Mouse (Mus musculus): ENCODE measurements around the gene Mmgt2.
"Not testable (repeated sequence)": the region's sequence is repeated elsewhere in the genome, so short reads cannot be mapped to it uniquely, and the experiment has no call there.

The Mmgt2 gene

DNA sequence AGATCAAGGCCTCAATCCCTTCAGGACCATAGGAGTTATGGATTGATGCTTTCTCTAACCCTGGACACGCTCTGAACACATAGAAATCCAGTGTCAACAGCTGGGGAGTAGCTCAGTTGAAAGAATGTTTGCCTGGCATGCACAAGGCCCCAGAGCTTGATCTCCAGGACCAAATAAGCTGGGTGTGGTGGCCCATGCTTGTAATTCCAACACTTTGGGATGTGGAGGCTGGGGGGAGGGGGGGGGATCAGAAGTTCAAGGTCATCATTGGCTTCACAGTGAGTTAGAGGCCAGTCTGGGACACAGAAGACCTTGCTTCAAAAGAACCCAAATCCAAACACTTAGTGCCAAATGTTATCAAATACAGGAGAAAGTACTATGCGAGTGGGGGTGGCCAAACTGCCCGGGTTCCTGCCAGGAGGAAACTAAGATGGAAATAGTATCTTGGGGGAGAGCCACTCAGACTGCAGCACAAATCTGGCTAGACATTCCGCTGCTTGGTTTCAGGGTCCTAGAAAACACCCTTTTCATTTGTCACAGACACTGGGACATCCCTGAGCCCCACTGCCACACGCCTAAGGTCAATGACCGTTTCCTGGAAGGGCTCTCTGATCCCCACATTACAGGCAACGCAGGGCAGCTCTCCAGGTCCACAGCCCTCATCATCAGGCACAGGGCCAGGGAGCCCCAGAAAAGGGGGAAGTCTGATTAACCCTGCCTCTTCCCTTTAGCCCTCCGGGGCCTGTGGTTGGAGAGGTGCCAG, 2.6 kb upstream of the Mmgt2 start:
- peak; percentile 58 for DNase-seq

DNA sequence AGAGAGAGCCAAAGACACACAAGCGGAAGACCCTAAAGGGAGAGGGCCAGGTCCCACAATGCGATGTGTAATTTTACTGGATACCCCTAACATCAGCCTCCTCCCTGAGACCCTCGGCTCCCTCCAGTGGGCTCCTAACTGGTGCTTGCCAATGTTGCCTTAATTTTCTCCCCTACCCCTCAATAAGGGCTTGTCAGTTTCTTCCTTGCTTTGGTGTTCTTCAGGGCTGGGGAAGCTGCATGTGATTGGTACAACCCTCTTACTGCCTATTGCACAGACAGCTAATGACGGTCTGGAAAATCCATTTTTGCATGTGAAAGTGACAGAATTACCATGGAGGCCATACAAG, 2.0 kb upstream of the Mmgt2 start:
- no peak for DNase-seq

DNA sequence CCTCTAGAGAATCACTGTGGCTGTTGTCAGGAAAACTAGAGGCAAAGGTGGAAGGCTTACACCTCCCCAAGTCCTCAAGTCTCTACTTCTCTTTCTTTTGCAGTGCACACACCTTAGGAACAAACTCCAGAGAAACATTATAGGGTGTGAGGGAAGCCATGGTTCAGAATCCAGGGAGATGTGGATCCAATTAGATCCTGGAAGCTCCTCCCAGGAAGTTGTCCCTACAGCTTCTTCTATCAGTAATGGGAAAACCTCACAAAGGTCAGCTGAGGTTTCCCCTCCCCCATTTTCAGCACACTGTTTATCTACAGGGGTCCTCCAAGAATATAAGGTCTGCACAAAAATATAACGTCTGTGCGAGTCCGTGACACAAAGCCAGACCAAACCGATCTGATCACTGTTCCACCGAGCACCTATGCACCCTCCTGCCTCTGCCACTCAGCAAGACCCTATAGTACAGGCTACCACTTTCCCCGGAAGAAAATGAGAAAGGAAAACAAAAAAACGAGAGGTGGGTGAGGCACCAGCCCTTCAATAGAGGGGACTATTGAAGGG, 1.4 kb upstream of the Mmgt2 start:
- no peak for DNase-seq

DNA sequence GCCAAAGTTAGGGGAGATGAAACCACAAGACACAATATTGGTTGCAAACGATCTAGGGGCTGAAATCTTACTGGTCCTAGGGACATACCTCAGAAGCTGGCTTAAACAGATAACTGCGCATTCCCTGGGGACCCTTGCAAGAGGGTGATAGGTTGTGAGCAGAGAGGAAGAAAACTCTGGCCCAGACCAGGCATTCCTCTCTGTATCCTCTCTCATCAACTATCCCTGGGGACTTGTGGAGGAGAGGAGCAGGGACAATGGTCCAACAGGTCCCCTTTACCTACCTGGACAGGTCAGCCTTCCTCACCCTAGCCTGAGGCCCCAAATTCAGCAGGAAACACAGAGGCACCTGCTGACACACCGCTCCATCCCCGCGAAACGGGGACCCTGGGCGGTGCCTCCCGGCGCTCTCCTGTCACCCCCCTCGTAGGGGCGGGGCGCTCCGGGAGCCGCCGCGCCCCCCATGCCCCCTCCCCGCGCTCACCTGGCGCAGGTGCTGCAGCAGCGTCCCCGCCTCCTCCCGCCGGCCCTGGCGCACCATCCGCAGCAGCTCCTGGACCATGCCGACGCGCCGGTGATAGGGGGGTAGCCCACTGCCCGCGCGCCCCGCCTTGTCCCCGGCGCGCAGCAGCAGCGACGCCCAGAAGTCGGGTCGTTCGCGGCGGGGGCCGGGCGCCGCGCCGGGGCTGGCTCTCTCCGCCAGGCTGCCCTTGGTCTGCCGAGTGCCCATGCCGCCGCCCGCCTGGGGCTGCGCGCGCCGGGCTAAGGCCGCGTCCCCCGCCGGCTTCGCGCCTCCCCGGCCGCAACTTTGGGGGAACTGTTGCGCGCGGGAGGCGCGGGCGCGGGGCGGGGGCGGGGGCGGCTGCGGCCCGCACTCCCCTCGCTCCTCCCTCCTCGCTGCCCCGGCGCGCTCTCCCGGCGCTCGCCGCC, 538 bp upstream of the Mmgt2 start, which contains the start of gene Lrrc75a:
Gene Lrrc75a, minus strand, starts transcription at position 863 of the 930 bp plus-strand sequence.
- DNase-seq, result no peak

- DNase-seq, result not testable (repeated sequence)
Observed at GRCm38 (mm10) chr11:62649803-62650202, 1.3 kb downstream of the Mmgt2 start.

GRCm38 (mm10) chr11:62651563-62651962, 3.1 kb downstream of the Mmgt2 start:
- DNase-seq, result no peak

- no peak for DNase-seq
Observed at GRCm38 (mm10) chr11:62652080-62652479, 3.6 kb downstream of the Mmgt2 start.

DNA sequence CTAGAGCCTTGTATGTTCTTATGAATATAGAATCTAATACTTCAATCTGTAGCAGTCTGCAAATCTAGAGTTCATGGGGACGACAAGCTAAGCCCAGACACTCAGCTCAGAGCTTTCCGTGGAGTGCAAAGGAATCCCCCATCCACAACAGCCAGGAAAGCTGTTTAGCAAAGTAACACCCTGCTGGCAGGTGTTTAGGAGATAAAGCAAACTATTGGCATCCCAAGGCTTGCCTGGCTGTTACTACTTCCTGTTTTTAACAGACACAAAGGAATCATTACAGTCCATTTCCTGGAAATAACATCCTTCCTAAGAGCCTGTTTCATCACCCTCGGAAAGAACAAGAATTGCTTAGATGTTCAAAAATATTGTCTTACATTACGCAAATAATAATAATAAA, 12.4 kb downstream of the Mmgt2 start:
- no peak for DNase-seq

- no peak for DNase-seq
Observed at GRCm38 (mm10) chr11:62664250-62664649, 15.8 kb downstream of the Mmgt2 start.

DNA sequence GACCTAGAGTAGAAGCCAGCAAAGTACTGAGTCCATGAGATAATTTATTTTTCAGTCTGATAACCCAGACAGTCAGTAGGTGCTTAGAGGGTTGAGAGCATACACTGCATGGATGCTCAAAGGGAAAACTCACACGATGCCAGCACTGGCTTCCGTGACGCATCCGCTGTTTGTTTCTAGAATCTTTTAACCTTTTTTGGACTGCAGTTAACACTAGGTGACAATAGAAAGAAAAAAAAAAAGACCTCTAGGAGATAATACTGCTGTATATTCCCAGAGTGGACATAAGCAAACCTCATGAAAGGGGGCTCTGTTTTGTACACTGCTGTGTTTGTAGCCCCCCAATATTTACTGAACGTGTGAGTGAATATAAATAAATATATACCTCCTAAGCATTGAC, 20.5 kb downstream of the Mmgt2 start:
- no peak for DNase-seq

- DNase-seq, result no peak
Observed at GRCm38 (mm10) chr11:62669471-62669870, 21.0 kb downstream of the Mmgt2 start.

DNA sequence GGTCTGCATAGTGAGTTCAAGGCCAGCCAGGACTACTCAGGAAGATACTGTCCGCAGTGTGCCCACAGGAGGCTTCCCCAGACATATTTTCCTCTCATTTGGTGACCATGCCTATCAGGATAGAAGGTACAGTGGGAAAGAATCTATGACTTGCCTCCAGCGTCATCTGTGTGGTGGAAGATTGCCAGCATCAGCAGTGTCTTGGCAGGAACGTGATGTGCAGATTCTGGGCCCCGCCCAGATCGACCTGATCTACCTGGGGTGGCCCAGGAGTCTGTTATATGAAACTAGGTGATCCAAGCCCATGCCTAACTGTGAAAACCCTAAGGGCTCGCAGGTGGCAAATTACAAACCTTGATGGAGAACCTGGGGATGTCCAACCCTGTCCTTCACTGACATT, 21.5 kb downstream of the Mmgt2 start:
- no peak for DNase-seq

DNA sequence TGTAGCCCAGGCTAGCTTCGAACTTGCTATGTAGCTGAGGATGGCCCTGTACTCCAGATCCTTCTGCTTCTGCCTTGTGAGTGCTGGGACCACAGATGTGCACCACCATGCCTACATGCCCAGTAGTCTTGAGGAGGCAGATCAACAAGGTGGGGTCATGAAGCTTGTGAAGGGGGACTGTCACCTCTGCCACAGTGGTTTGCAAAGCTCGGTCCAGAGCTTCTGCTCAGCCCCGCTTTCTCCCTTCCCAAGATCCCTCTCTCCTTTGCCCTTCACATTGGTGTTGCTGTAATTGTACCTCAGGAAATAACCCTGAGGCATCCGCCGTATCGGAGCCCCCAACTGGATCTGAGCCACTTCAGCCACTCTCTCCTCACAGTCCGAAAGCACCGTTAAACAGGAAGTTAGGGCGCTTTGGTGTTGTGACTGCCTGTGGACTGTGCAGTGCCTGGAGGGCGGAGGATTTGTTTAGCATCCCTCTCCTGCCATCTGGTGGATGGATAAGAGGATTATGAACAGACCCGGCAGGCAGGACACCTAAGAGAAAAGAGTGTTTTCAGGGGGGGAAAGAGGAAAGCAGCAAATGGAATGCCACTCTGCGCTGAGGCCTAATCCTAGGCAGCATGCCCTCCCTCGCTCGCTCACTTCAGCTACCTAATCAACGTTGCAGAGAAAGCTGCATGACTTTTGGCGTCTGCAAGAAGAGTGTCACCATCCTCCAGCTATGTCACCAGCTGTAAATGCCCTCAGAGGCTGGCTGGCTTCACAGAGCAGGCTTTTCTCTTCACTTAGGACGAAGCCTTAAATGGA, 27.2 kb downstream of the Mmgt2 start:
- peak; percentile 51 for DNase-seq

- DNase-seq, result no peak
Observed at GRCm38 (mm10) chr11:62676290-62676596, 27.8 kb downstream of the Mmgt2 start.

DNA sequence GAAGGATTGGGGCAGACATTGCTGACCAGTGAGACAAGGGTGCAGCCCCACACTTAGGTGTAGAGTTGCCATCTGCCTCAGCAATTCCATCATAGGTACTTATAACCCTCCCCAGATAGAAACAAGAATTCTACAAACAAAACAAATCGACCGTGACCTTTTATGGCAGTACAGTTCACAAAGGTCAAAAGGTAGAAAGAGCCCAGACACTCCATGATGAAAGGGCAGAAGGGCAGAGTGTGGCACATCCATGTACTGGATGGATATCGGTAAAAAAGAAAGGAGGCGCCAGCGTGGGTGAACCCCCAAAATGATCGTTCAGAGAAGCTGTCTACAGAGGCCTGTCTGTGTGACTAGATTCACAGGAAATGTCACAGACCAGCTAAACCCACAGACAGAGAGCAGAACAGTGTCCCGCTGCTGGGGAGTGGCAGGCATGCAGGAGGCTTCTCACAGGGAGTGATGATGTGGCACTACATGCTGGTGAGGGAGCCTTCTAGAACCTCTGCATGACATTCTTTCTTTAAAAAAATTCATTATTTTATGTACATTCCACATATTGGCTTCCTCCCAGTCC, 30.4 kb downstream of the Mmgt2 start:
- DNase-seq, result no peak

DNA sequence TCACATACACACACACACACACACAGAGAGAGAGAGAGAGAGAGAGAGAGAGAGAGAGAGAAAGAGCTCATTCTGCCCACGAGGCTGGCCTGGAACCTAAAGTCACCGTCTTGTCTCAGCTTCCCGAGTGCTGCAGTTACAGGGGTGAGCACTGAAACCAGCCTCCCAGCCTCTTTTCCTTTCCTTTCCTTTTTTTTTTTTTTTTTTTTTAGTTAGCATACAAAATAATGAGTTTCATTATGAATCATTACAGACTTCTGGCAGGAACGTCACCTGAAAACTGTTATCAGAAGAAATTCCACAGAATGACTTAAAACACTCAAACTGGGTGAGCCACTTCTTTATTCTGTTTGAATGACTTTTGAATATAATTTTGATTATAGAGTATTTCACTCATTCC, 31.5 kb downstream of the Mmgt2 start:
- DNase-seq, result no peak

GRCm38 (mm10) chr11:62691592-62691991, 43.1 kb downstream of the Mmgt2 start:
- no peak for DNase-seq

- no peak for DNase-seq
Observed at GRCm38 (mm10) chr11:62693299-62694184, 45.1 kb downstream of the Mmgt2 start.

GRCm38 (mm10) chr11:62695126-62695525, 46.7 kb downstream of the Mmgt2 start:
- DNase-seq, result no peak

GRCm38 (mm10) chr11:62699749-62700148, 51.3 kb downstream of the Mmgt2 start:
- DNase-seq, result no peak

- DNase-seq, result no peak
Observed at GRCm38 (mm10) chr11:62701218-62701617, 52.8 kb downstream of the Mmgt2 start.

DNA sequence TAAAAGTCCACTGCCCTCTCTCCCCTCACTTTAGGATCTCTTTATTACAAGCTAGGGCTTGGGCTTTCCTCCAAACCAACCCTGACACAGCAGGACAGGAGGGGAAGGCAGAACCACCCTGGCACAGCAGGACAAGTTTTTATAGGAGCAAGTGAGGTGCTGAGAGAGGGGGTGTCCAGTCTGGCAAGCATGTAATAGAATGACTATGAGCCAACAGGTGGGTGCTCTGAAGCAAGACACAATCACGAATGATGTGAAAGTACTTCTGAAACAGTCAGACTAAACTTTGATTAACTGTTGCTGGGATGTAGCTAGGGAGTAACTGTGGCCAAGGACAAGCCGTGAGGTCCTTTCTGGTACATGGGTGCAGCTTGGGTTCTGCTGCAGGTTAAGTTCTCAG, 57.7 kb downstream of the Mmgt2 start:
- no peak for DNase-seq
